Mouse (Mus musculus) layer of hippocampus, adult 18-20 months (tissue): Measurements from ENCODE around the gene Gm10720. TPM values are rescaled to one million over a fixed set of nuclear protein-coding genes. Genes with fewer than 3 reads are reported as not detected.
"Not testable (repeated sequence)": the region's sequence is repeated elsewhere in the genome, so short reads cannot be mapped to it uniquely, and the experiment has no call there.

Experiments
- DNase-seq, 2 experiments: peaks; one replicate each; pipeline ENCODE4 v3.0.0; 2022; ENCODE audit warnings: low spot score in 2 of 2
- long read RNA-seq: library from polyadenylated mRNA; stranded (forward); transcript quantifications from one replicate; pipeline ENCODE4 v2.0.0, GENCODE M21; 2021
- total RNA-seq, 2 experiments: library from RNA; stranded (reverse); gene quantifications; 2 replicates each; pipeline ENCODE4 v1.2.3; 2021

Gene Gm10720
- not detected for total RNA-seq
- long read RNA-seq, result 0 reads

- not testable (repeated sequence) for DNase-seq
Measured at GRCm38 (mm10) chr9:3015354-3015753, at the start of gene Gm10720. Gene Gm10720, plus strand, starts transcription at chr9:3015654.

- peak; percentile 22 to 29 for DNase-seq
Measured at GRCm38 (mm10) chr9:3000445-3000972, 14.9 kb upstream of the Gm10720 start, which contains the start of gene Gm10722. Gene Gm10722, plus strand, starts transcription at chr9:3000922.

DNA sequence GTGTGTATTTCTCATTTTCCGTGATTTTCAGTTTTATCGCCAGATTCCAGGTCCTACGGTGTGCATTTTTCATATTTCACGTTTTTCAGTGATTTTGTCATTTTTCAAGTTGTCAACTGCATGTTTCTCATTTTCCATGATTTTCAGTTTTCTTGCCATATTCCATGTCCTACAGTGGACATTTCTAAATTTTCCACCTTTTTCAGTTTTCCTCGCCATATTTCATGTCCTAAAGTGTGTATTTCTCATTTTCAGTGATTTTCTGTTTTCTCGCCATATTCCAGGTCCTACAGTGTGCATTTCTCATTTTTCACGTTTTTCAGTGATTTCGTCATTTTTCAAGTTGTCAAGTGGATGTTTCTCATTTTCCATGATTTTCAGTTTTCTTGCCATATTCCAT, 14.4 kb upstream of the Gm10720 start:
- DNase-seq, result peak; percentile 20 to 33

DNA sequence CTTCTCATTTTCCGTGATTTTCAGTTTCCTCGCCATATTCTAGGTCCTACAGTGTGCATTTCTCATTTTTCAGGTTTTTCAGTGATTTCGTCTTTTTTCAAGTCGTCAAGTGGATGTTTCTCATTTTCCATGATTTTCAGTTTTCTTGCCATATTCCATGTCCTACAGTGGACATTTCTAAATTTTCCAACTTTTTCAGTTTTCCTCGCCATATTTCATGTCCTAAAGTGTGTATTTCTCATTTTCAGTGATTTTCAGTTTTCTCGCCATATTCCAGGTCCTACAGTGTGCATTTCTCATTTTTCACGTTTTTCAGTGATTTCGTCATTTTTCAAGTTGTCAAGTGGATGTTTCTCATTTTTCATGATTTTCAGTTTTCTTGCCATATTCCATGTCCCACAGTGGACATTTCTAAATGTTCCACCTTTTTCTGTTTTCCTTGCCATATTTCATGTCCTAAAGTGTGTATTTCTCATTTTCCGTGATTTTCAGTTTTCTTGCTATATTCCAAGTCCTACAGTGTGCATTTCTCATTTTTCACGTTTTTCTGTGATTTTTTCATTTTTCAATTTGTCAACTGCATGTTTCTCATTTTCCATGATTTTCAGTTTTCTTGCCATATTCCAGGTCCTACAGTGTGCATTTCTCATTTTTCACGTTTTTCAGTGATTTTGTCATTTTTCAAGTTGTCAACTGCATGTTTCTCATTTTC, 13.3 kb upstream of the Gm10720 start:
- DNase-seq, result peak; percentile 100

- not testable (repeated sequence) for DNase-seq
Measured at GRCm38 (mm10) chr9:3002794-3003396, 12.6 kb upstream of the Gm10720 start, which contains the start of gene Gm11168. Gene Gm11168, plus strand, starts transcription at chr9:3003346.

DNA sequence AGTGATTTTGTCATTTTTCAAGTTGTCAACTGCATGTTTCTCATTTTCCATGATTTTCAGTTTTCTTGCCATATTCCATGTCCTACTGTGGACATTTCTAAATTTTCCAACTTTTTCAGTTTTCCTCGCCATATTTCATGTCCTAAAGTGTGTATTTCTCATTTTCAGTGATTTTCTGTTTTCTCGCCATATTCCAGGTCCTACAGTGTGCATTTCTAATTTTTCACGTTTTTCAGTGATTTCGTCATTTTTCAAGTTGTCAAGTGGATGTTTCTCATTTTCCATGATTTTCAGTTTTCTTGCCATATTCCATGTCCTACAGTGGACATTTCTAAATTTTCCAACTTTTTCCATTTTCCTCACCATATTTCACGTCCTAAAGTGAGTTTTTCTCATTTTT, 9.3 kb upstream of the Gm10720 start:
- not testable (repeated sequence) for DNase-seq

DNA sequence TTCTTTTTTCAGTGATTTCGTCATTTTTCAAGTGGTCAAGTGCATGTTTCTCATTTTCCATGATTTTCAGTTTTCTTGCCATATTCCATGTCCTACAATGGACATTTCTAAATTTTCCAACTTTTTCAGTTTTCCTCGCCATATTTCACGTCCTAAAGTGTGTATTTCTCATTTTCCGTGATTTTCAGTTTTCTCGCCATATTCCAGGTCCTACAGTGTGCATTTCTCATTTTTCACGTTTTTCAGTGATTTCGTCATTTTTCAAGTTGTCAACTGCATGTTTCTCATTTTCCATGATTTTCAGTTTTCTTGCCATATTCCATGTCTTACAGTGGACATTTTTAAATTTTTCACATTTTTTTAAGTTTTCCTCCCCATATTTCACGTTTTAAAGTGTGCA, 8.8 kb upstream of the Gm10720 start:
- peak; percentile 95 to 100 for DNase-seq

GRCm38 (mm10) chr9:3007272-3007671, 8.2 kb upstream of the Gm10720 start:
- not testable (repeated sequence) for DNase-seq

- DNase-seq, result not testable (repeated sequence)
Measured at GRCm38 (mm10) chr9:3009331-3009730, 6.1 kb upstream of the Gm10720 start.

DNA sequence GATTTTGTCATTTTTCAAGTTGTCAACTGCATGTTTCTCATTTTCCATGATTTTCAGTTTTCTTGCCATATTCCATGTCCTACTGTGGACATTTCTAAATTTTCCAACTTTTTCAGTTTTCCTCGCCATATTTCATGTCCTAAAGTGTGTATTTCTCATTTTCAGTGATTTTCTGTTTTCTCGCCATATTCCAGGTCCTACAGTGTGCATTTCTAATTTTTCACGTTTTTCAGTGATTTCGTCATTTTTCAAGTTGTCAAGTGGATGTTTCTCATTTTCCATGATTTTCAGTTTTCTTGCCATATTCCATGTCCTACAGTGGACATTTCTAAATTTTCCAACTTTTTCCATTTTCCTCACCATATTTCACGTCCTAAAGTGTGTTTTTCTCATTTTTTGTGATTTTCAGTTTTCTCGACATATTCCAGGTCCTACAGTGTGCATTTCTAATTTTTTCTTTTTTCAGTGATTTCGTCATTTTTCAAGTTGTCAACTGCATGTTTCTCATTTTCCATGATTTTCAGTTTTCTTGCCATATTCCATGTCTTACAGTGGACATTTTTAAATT, 3.3 kb upstream of the Gm10720 start:
- DNase-seq, result not testable (repeated sequence)

- not testable (repeated sequence) for DNase-seq
Measured at GRCm38 (mm10) chr9:3012733-3013279, 2.6 kb upstream of the Gm10720 start, which contains the start of gene Gm10721. Gene Gm10721, plus strand, starts transcription at chr9:3013140.

GRCm38 (mm10) chr9:3015896-3016295, 442 bp downstream of the Gm10720 start:
- peak in 1 of 2 experiments; percentile 1 for DNase-seq

GRCm38 (mm10) chr9:3017108-3017507, 1.7 kb downstream of the Gm10720 start, which contains the start of gene Gm10719:
Gene Gm10719, plus strand, starts transcription at chr9:3017408.
- DNase-seq, result not testable (repeated sequence)

GRCm38 (mm10) chr9:3018944-3019343, 3.5 kb downstream of the Gm10720 start:
- peak; percentile 4 to 52 for DNase-seq

GRCm38 (mm10) chr9:3019835-3020727, 4.6 kb downstream of the Gm10720 start:
- DNase-seq, result peak; percentile 42 to 70

- DNase-seq, result peak; percentile 78 to 83
Measured at GRCm38 (mm10) chr9:3022316-3023008, 7.0 kb downstream of the Gm10720 start.

GRCm38 (mm10) chr9:3023312-3023984, 8.0 kb downstream of the Gm10720 start, which contains the start of gene Gm10718:
Gene Gm10718, plus strand, starts transcription at chr9:3023547.
- DNase-seq, result peak; percentile 10 to 67

GRCm38 (mm10) chr9:3023985-3024648, 8.7 kb downstream of the Gm10720 start:
- DNase-seq, result peak; percentile 65 to 100
